8 mouse cellular contexts compared by ENCODE assay signal in the genomic region with DNA sequence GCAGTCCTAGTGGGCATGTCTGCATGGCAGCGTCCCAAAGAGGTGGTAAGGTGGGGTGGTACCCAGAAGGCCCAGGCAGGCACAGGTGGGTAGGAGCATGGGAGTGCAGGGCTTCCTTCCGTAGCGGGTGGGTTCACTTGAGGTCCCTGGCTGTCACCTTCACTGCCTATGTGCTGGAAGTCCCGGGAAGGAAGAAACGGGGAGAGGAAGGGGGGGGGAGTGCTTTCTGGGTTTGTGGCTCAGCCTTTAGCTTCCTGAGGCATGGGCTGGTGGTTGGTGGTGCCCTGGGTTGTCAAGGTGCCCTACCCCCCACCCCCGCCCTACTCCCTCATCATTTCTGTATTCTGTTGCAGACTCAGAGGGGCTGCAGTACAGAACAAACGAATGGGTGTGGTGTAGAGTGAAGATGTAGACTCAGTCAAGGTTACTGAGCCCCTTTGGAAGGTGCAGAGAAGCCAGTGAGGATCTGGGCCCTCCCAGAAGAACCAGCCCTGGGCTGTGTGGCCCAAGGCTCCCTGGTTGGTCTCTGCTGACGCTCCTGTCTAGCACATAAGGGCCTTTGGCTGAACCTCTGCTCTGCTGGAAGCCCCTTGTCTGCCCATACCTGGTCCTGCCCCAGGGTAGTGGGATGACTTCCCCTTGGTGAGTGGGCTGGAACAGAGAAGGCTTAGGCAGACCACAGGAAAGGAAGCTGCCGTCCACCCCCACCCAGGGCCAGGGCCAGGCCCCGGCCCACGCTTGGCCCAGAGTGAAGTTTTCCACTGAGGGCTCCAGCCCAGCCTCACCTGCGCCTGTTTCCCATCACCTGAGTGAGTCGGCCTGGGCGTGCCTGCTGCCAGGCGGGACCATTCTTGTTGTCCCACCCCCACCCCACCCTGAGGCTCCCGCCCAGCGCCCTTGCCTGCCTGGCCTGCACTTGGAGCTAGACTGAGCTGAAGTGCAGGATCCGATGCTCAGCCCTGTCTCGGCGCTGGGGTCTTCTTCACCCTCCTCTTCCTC. TPM values are rescaled to one million over a fixed set of nuclear protein-coding genes. Genes with fewer than 3 reads are reported as not detected.
DNase-seq lines count a peak whose midpoint lies in the region; ATAC-seq and TF ChIP-seq lines count a peak whose summit lies in the region.

No protein-coding gene starts in this region.

- H3K9me3 ChIP-seq in kidney, embryonic 15.5 days (replicated peaks), result no peaks in the 10 kb centered on the region
- H3K9me3 ChIP-seq in hindbrain, embryonic 16.5 days (ENCODE audit: control insufficient read depth, low read length), result no peaks in the 10 kb centered on the region

- no peaks in the 10 kb centered on the region for H3K27me3 ChIP-seq in kidney, embryonic 15.5 days
- H3K27me3 ChIP-seq in hindbrain, embryonic 16.5 days (replicated peaks; ENCODE audit: control insufficient read depth, insufficient read depth, low read length), result no peaks in the 10 kb centered on the region
- no peaks in the 10 kb centered on the region for H3K27me3 ChIP-seq in myocyte (ENCODE audit: control insufficient read depth, insufficient read depth, insufficient read length)

- no peak overlapping the region for H3K4me3 ChIP-seq in kidney, embryonic 15.5 days (replicated peaks)
- H3K4me3 ChIP-seq in bone marrow macrophage, adult 2 months (ENCODE audit: insufficient read depth, low read length), result no peak overlapping the region
- H3K4me3 ChIP-seq in hindbrain, embryonic 16.5 days (ENCODE audit: low read length), result no peak overlapping the region
- H3K4me3 ChIP-seq in myocyte, result no peak overlapping the region

- no peak for TF ChIP-seq CTCF in bone marrow macrophage, adult 2 months (IDR thresholded peaks at IDR 0.05; ENCODE audit: low read depth, low read length)

- H3K4me1 ChIP-seq in kidney, embryonic 15.5 days, result peaks cover 94% of the 10 kb centered on the region
- H3K4me1 ChIP-seq in bone marrow macrophage, adult 2 months (ENCODE audit: control insufficient read depth, insufficient read depth, low read length), result peaks cover 53% of the 10 kb centered on the region
- H3K4me1 ChIP-seq in hindbrain, embryonic 16.5 days (ENCODE audit: control insufficient read depth, insufficient read depth, low read depth, low read length), result peaks cover 52% of the 10 kb centered on the region

- H3ac ChIP-seq in myocyte (ENCODE audit: control insufficient read depth, insufficient read length), result peak overlapping the region; percentile 12

- peak overlapping the region; percentile 55 for H3K4me2 ChIP-seq in kidney, embryonic 15.5 days
- H3K4me2 ChIP-seq in hindbrain, embryonic 16.5 days (ENCODE audit: low read length), result no peak overlapping the region
- H3K4me2 ChIP-seq in myocyte (ENCODE audit: low read depth), result peak overlapping the region; percentile 93

- peak overlapping the region; percentile 97 for H3K27ac ChIP-seq in kidney, embryonic 15.5 days
- H3K27ac ChIP-seq in bone marrow macrophage, adult 2 months (ENCODE audit: insufficient read depth, low read depth, low read length), result peak overlapping the region; percentile 92
- H3K27ac ChIP-seq in hindbrain, embryonic 16.5 days (ENCODE audit: low read depth, low read length), result peak overlapping the region; percentile 53

- H3K9ac ChIP-seq in kidney, embryonic 15.5 days, result 0 out of 2 replicates have a peak overlapping the region, but pooled peaks have one; percentile 25
- H3K9ac ChIP-seq in hindbrain, embryonic 16.5 days (ENCODE audit: low read depth, low read length), result peak overlapping the region; percentile 35

- TF ChIP-seq POLR2A in bone marrow macrophage, adult 2 months (IDR thresholded peaks at IDR 0.05; ENCODE audit: borderline replicate concordance, low read depth, low read length), result no peak
- TF ChIP-seq POLR2A in myocyte (IDR thresholded peaks at IDR 0.05; ENCODE audit: insufficient read length, low read depth), result no peak

- H3K36me3 ChIP-seq in kidney, embryonic 15.5 days, result no peaks in the 10 kb centered on the region
- no peaks in the 10 kb centered on the region for H3K36me3 ChIP-seq in hindbrain, embryonic 16.5 days (ENCODE audit: control insufficient read depth, insufficient read depth, low read length)
- no peaks in the 10 kb centered on the region for H3K36me3 ChIP-seq in myocyte (ENCODE audit: control insufficient read depth, insufficient read depth)

- peaks cover 59% of the 10 kb centered on the region for H3K79me2 ChIP-seq in myocyte (ENCODE audit: control insufficient read depth, insufficient read depth)

- WGBS in kidney, embryonic 15.5 days, result 42% methylated on average over 20 of the region's 20 CpGs
- 66% methylated on average over 20 of the region's 20 CpGs for WGBS in hindbrain, embryonic 16.5 days

- DNase-seq in kidney, adult 11 months, result no peak
- DNase-seq in embryo, embryonic 9.5 days (ENCODE audit: extremely low spot score), result no peak
- no peak for DNase-seq in gastrocnemius, adult 18-20 months (ENCODE audit: low spot score)
- DNase-seq in left cerebral cortex, adult 8-10 months (ENCODE audit: low spot score in 2 of 2), result no peak

- no peak for ATAC-seq in kidney, embryonic 15.5 days (replicated peaks; ENCODE audit: low FRiP score)
- ATAC-seq in hindbrain, embryonic 16.5 days, result no peak

TF ChIP-seq in myocyte, 11 proteins besides CTCF, POLR2A, EP300 and RAD21:
- no peak for TF ChIP-seq POLR2AphosphoS2 (IDR thresholded peaks at IDR 0.05; ENCODE audit: insufficient read length, low read depth)
- TF ChIP-seq SRF (IDR thresholded peaks at IDR 0.05; ENCODE audit: control insufficient read depth, insufficient read length, low read depth), result no peak
- TF ChIP-seq REST (IDR thresholded peaks at IDR 0.05; ENCODE audit: insufficient read depth, insufficient read length), result no peak
- TF ChIP-seq TCF12 (IDR thresholded peaks at IDR 0.05; ENCODE audit: insufficient read depth, poor library complexity, severe bottlenecking), result no peak
- TF ChIP-seq TCF3 (IDR thresholded peaks at IDR 0.05; ENCODE audit: insufficient read length, low read depth), result no peak
- no peak for TF ChIP-seq USF1 (IDR thresholded peaks at IDR 0.05; ENCODE audit: low read depth)
- TF ChIP-seq MAX (IDR thresholded peaks at IDR 0.05; ENCODE audit: low read depth), result no peak
- no peak for TF ChIP-seq MYOD1 (IDR thresholded peaks at IDR 0.05; ENCODE audit: control insufficient read depth in 1 of 3, insufficient read length in 2 of 3, low read depth in 2 of 3)
- TF ChIP-seq CEBPB (IDR thresholded peaks at IDR 0.05; ENCODE audit: insufficient read depth, poor library complexity, severe bottlenecking), result no peak
- no peak for TF ChIP-seq MYOG (IDR thresholded peaks at IDR 0.05; ENCODE audit: control insufficient read depth in 1 of 3, insufficient read depth in 1 of 3, insufficient read length in 2 of 3, low read depth in 2 of 3)
- no peak for TF ChIP-seq E2F4 (IDR thresholded peaks at IDR 0.05; ENCODE audit: insufficient read depth)

RNA-seq across cellular contexts. Expression of a gene that starts 5.4 kb away (rescaled TPM):
- polyA plus RNA-seq in kidney, embryonic 15.5 days (2015; fragmentation: Nextera tagmentation; extraction: Ambion mirVana), result not detected in 2 replicates
- not detected in 2 replicates for polyA plus RNA-seq in bone marrow macrophage, adult 2 months (2012; ENCODE audit: insufficient read depth, insufficient read length, missing spikeins)
- polyA plus RNA-seq in hindbrain, embryonic 16.5 days (2015; fragmentation: Nextera tagmentation; extraction: Ambion mirVana), result not detected in 2 replicates
- polyA plus RNA-seq in myocyte (2012; fragmentation: generic; extraction: Trizol), result 0.06 TPM
- not detected for total RNA-seq in gastrocnemius, adult 18-20 months (2021)
- total RNA-seq in left cerebral cortex, adult 8-10 months (2022), result not detected

RNA-seq across cellular contexts. Expression of a gene that starts 25.1 kb away (rescaled TPM):
- polyA plus RNA-seq in kidney, embryonic 15.5 days (2015; fragmentation: Nextera tagmentation; extraction: Ambion mirVana), result 80.5 and 85.0 TPM in 2 replicates
- 13.3 and 13.8 TPM in 2 replicates for polyA plus RNA-seq in bone marrow macrophage, adult 2 months (2012; ENCODE audit: insufficient read depth, insufficient read length, missing spikeins)
- polyA plus RNA-seq in hindbrain, embryonic 16.5 days (2015; fragmentation: Nextera tagmentation; extraction: Ambion mirVana), result 31.9 and 35.4 TPM in 2 replicates
- 12.0 TPM for polyA plus RNA-seq in myocyte (2012; fragmentation: generic; extraction: Trizol)
- 10 to 100 TPM; 57.6 to 64.8 TPM for total RNA-seq in gastrocnemius, adult 18-20 months (2021)
- 10 to 100 TPM; 17.4 to 19.5 (median 19.0) TPM for total RNA-seq in left cerebral cortex, adult 8-10 months (2022)

RNA-seq across cellular contexts. Expression of a gene that starts 55.8 kb away (rescaled TPM):
- polyA plus RNA-seq in kidney, embryonic 15.5 days (2015; fragmentation: Nextera tagmentation; extraction: Ambion mirVana), result not detected in 2 replicates
- not detected in 2 replicates for polyA plus RNA-seq in bone marrow macrophage, adult 2 months (2012; ENCODE audit: insufficient read depth, insufficient read length, missing spikeins)
- polyA plus RNA-seq in hindbrain, embryonic 16.5 days (2015; fragmentation: Nextera tagmentation; extraction: Ambion mirVana), result not detected in 2 replicates
- 1.00 TPM for polyA plus RNA-seq in myocyte (2012; fragmentation: generic; extraction: Trizol)
- not detected for total RNA-seq in gastrocnemius, adult 18-20 months (2021)
- not detected for total RNA-seq in left cerebral cortex, adult 8-10 months (2022)
